Mouse (Mus musculus): ENCODE data around the gene Ankrd27.

- TF ChIP-seq CTCF (conservative IDR thresholded peaks at IDR 0.05; ENCODE audit: low read length), result no peak
- TF ChIP-seq NANOG (IDR thresholded peaks at IDR 0.05; ENCODE audit: borderline replicate concordance, low read length), result no peak
These were observed 26.2 kb upstream of the Ankrd27 start for GRCm38 (mm10) chr7:35559838-35560237.

All from E14TG2a.4 (cell line).